Mouse (Mus musculus) neural tube, embryonic 10.5 days (tissue): ENCODE results near the gene Mal.

Source experiments
- DNase-seq: peaks from one replicate; pipeline ENCODE4 v3.0.0-alpha.2; 2017; ENCODE audit warnings: low spot score; ENCODE audit errors: extremely low spot score

The Mal gene

GRCm38 (mm10) chr2:127656086-127656720 is at the start of gene Mal:
TSS of gene Mal (minus strand) at chr2:127656695.
- peak; percentile 68 for DNase-seq

- no peak for DNase-seq
These were observed 48.8 kb upstream of the Mal start for GRCm38 (mm10) chr2:127705267-127705666.

DNA sequence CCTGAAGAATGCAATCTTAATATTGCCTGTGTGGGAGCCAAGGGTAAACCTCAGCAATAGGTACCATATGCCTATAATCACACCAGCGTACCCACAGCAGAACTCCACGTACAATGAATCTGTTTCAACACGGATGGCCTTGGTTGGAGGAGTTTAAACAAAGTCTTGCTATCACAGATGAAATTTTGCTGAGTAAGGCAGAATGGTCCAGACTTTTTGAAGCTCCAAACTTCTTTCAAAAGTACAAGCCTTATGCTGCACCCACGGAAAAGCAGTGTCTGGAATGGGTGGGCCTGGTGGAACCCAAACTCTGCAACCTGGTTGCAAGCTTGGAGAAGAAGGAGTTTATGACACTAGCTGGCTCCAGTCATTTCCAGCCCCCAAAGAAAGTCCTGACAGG is 32.7 kb upstream of the Mal start:
- DNase-seq = no peak

DNA sequence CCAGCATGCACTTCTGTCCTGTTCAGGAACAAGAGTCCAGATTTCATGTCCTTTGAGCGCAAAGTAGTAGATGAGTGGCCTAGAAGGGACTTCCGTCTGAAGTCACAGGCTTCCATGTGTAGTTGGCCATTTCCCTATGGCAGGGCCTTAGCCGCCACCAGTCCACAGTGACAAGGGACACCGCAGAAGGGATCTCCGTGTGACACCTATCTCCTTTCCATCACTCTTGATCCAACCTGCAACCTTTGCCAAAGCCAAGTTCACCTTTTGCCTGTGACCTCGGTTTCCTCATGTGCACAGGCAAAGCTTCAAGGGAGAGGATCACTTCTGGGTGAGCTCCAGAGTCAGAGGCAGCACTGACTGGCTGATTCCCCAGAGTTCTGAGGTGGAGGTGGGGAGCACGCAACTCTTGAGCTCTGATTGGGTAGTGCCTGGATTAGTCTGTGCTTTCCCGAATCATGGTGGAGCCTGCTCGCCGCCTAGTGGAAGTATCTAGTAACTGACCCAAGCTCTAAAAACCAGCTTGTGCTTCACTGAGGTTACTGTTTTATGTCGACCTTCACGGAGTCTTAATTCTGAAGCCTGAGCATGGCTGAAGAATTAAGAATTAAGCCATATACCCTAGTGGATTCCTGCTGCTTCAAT is 27.3 kb upstream of the Mal start:
- peak; percentile 69 for DNase-seq

DNA sequence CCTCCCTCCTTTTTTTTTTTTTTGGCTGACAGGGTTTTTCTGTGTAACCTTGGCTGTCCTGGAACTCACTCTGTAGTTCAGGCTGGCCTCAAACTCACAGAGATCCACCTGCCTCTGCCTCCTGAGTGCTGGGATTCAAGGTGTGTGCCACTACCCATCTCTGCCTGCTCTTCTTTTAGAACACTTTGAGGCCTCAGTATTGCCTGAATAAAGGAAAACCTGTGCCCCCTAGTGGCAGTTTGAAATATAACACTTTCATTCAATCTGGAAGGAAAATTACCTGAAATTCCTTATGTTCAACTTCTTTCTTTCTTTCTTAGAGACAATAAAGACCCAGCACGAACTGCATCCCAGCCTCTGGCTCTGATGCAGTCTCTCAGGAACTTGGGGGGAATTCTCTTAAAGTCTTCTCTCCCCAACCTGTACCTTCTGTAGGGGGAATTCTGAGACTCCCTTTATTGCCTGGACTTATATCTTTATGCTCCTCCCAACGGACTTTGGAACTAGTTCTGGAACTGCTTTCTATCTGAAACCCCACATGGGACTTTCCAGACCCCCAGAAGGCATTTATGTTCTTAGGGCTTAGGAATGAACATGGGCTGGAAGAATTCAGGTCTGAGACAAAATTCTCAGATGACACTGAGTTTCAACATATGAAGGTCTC is 11.5 kb upstream of the Mal start:
- DNase-seq = no peak

GRCm38 (mm10) chr2:127667015-127667414 is 10.5 kb upstream of the Mal start:
- no peak for DNase-seq

GRCm38 (mm10) chr2:127662708-127663107 is 6.2 kb upstream of the Mal start:
- no peak for DNase-seq

DNA sequence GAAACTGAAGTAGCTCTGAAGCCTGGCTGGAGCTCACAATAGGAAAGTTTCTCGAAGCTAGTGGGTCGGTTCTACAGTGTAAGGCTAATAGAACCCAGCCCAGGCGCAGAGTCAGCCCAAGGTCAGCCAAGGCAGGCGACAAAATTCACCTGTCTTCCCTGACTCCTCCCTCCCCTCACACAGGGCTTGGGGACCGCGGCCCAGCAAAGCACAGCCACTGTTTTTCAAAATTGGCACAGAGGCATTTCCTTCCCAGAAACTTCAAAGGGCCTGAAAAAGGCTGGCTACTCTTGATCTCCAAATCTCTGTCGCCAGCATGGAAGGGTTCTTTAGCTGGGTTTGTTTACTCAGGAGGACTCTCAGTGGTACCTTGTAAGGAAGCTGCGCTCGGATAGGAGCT is 1.1 kb downstream of the Mal start:
- no peak for DNase-seq

GRCm38 (mm10) chr2:127654786-127655185 is 1.7 kb downstream of the Mal start:
- no peak for DNase-seq

DNA sequence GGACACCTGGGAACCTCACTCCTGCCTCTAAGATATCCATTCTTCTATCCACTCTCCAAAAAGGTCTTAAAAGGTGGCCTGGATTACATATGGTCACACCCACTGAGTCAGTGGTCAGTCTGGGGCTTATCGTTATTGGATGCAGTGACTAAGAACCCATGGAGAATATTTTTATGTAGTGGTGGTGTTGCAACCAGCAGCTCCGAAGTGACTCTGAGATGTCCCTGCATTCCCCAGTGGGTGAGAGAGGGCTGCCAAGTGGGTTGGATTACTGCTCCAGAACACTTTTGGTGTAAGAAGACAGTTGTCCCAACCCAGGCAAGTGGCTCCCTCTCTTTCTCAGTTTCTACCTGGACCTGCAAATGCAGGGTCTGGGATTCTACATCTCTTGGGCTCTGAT is 3.7 kb downstream of the Mal start:
- no peak for DNase-seq

GRCm38 (mm10) chr2:127652335-127652734 is 4.2 kb downstream of the Mal start:
- DNase-seq = no peak

GRCm38 (mm10) chr2:127651601-127652000 is 4.9 kb downstream of the Mal start:
- no peak for DNase-seq

DNA sequence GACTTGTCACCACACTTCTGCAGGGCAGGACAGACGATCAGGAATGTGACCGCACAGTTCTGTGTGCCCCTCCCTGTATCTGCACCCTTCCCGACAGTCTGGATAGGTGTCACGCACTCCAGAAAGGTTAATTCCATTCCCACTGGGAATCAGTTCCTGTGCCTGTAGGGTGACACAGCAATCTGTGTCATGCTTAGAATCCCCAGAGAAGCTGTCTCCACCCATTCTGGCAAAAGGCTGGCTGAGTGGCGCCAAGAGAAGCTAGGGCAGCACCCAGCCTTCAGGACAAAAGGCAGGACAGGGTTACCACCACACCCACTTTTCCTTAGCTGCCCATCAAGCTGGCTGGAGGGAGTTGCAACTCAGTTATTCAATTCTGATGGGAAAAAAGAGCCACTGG is 6.6 kb downstream of the Mal start:
- no peak for DNase-seq

- DNase-seq = no peak
These were observed 8.3 kb downstream of the Mal start for GRCm38 (mm10) chr2:127648145-127648544.

GRCm38 (mm10) chr2:127646875-127647274 is 9.6 kb downstream of the Mal start:
- no peak for DNase-seq

DNA sequence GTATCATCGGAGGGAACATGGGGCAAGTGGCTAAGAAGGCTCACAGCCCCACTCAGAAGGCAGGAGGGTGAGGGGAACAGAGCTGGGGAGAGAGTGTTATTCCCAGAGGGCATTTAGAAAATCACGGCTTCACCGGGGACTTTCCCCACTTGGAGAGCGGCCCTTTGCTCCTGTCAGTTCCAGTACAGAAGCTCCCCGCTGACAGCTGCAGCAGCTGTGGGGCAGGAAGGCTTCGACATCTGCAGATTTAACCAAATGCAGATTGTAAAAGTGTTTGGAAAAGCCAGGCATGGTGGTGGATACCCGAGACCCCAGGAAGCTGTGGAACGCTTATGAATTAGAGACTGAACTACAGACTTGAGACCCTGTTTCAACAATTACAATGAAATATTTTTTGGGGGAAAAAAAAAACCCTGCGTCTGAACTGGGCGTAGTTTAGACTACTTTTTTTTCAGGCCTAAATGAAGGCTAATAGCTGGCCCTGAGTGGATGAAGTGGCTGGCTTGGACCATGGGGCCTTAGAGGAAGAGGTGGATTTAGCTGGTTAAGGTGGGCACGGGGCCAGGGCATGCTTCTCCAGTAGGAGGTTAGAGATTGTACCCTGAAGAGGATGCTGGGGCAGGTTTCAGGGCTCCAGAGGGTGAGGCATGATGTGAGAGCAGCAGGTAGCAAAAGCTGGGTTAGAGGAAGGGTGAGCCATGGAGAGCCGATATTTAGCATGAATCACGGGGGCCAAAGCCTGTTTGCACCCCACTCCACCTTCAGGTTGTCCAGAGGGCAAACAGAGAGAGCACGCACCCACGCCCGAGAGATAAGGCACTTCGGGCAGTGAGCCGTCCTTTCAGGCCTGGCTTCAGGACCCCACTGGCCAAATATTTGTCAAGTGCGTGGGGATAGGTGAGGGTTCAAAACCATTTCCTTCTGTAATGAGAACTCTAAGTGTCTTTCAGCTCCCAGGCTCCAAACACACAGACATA is 12.5 kb downstream of the Mal start:
- no peak for DNase-seq

GRCm38 (mm10) chr2:127638973-127639372 is 17.5 kb downstream of the Mal start:
- DNase-seq = no peak

GRCm38 (mm10) chr2:127635581-127635980 is 20.9 kb downstream of the Mal start:
- DNase-seq = no peak

DNA sequence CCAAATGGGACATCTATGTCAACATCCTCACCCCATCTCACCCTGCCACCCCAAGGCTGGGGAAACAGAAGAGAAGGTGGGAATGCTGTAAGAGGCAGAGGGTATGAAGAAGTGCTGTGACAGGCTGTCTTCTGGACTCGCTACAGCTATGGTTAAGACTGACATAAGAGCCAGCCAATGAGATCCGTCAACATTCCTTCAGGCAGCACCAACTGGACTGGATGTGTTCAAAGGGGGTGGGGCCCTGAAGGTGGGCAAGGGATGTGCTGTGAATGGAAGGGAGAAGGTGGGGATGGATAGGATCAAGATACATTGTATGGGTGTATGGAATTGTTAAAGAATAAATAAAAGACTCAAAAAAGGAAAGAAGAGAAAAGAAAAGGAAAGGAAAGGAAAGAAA is 23.9 kb downstream of the Mal start:
- no peak for DNase-seq

DNA sequence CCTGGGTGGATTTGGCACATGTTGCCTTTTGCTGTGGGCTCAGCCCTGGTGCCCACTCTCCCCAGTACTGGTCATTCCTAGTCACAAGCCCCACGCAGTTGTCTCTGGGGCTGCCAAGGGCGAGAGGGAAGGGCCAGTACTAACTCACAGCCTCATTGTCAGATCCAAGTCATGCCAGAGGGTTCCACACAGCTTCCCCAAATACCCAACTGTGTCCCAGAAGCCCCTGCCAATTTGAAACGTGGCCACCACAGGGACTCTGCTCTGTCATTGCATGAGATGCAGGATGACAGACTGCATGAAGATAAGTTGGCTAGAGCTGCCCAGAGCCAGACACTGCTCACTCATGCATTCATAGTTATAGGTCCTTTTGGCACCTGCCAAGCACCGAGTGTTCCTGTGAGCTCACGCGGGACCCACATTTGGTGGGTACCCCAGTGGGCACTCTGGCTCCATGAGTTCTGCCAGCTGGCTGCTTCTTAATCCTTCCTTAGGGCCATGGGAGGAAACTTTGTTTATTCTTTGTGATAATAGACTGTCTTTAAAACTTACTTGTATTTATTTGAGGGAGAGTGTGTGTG is 28.4 kb downstream of the Mal start:
- no peak for DNase-seq

- no peak for DNase-seq
These were observed 29.1 kb downstream of the Mal start for GRCm38 (mm10) chr2:127627354-127627753.
